ENCODE assay signal across 22 mouse cellular contexts in genomic region chr12:87089255-87089654, GRCm38 (mm10). TPM values are rescaled to one million over a fixed set of nuclear protein-coding genes. Genes with fewer than 3 reads are reported as not detected.
"Had no signal": no experiment of that assay in that cellular context is flagged by ENCODE, and none has a peak within 500 bp of the region (broad histone marks: within the 10 kb centered on the region; RNA-seq: fewer than 3 reads in every experiment).

No protein-coding gene starts in this region.

- H3K9ac ChIP-seq: heart, embryonic 13.5 days; heart, embryonic 15.5 days; hindbrain, embryonic 12.5 days; hindbrain, embryonic 14.5 days; limb, embryonic 13.5 days; limb, embryonic 15.5 days; liver, embryonic 12.5 days; liver, embryonic 14.5 days had no signal

- ATAC-seq: hindbrain, embryonic 16.5 days; liver, embryonic 12.5 days had no signal

- DNase-seq: gastrocnemius, postnatal 14 days; gastrocnemius, postnatal 36 days; heart, adult 11 months; heart, adult 2 months; heart, postnatal 14 days; heart, postnatal 36 days; left cerebral cortex, postnatal 4 days had no signal

- H3K27me3 ChIP-seq: heart, embryonic 15.5 days; hindbrain, embryonic 12.5 days; limb, embryonic 15.5 days; liver, embryonic 12.5 days had no signal

- H3K4me2 ChIP-seq: heart, embryonic 11.5 days; heart, embryonic 13.5 days; heart, embryonic 15.5 days; hindbrain, embryonic 12.5 days; hindbrain, embryonic 14.5 days; limb, embryonic 13.5 days; limb, embryonic 15.5 days; liver, embryonic 12.5 days had no signal

- H3K4me3 ChIP-seq: heart, adult 2 months; heart, embryonic 13.5 days; heart, embryonic 15.5 days; hindbrain, embryonic 12.5 days; layer of hippocampus, adult 2 months; left cerebral cortex, adult 2 months; limb, embryonic 13.5 days; limb, embryonic 15.5 days; liver, embryonic 12.5 days had no signal

- H3K36me3 ChIP-seq: heart, embryonic 13.5 days; heart, embryonic 15.5 days; hindbrain, embryonic 12.5 days; limb, embryonic 13.5 days; limb, embryonic 15.5 days; liver, embryonic 12.5 days had no signal

- H3K4me1 ChIP-seq: hindbrain, embryonic 12.5 days; limb, embryonic 13.5 days; limb, embryonic 15.5 days had no signal

- H3K9me3 ChIP-seq: heart, embryonic 13.5 days; heart, embryonic 15.5 days; hindbrain, embryonic 12.5 days; limb, embryonic 13.5 days; limb, embryonic 15.5 days; liver, embryonic 12.5 days had no signal

- H3K27ac ChIP-seq: heart, adult 2 months; heart, embryonic 13.5 days; heart, embryonic 15.5 days; hindbrain, embryonic 12.5 days; hindbrain, embryonic 14.5 days; layer of hippocampus, adult 2 months; left cerebral cortex, adult 2 months; limb, embryonic 13.5 days; limb, embryonic 15.5 days; liver, embryonic 12.5 days; liver, embryonic 14.5 days had no signal

RNA-seq across cellular contexts. Expression of gene Ngb, which starts 13.1 kb away (rescaled TPM):
- total RNA-seq: gastrocnemius, adult 18-20 months; gastrocnemius, adult 8-10 months; gastrocnemius, postnatal 36 days; heart, adult 2 months; heart, postnatal 14 days; heart, postnatal 36 days had no signal
- polyA plus RNA-seq: heart, postnatal 0 days had no signal
